Mouse (Mus musculus): ENCODE measurements at regions not wholly inside any gene's neighbourhood (a gene's known extent, or its start where the extent isn't known, plus 50 kb on each side); places are given as distances from the start of the nearest gene placed in this dataset.

DNA sequence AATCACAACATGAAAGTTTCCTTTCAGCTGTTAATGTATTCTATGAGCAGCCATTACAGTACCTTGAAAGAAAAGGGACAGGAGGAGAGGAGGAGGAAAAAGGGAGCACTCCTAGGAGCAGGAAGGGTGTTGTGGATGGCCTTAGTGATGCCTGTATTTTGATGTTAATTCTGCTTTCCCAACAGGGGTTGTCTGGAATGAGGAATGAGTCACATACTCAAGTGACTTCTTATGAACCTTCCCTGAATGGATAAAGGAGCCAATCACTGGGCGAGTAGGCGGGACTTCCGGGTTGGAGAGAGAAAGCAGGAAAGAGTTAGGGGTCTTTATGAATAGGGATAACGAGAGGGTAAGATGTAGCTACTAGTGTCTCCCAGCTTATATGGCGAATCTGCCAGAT, 107.8 kb upstream of the Arid2 start:
- TF ChIP-seq POLR2A (IDR thresholded peaks at IDR 0.05; ENCODE audit: borderline replicate concordance, extremely low read depth, low read depth, low read length) (no peak), CTCF (IDR thresholded peaks at IDR 0.05; ENCODE audit: insufficient read depth, low read length) (no peak)

Data from lung, adult 2 months (tissue).